Mouse (Mus musculus): ENCODE data around the gene Mrpl14. TPM values are rescaled to one million over a fixed set of nuclear protein-coding genes. Genes with fewer than 3 reads are reported as not detected.

Gene Mrpl14
- polyA plus RNA-seq, 1 experiment from 2014 or later, result 129 TPM

- no peak overlapping the region for H3K4me3 ChIP-seq (ENCODE audit: low read depth, low read length)
- WGBS, result 96% methylated on average over 4 of the region's 4 CpGs
- H3K4me1 ChIP-seq (ENCODE audit: control insufficient read depth, insufficient read depth, low read length), result peaks cover 21% of the 10 kb centered on the region
- no peaks in the 10 kb centered on the region for H3K9me3 ChIP-seq (ENCODE audit: control insufficient read depth, low read length)
- no peak overlapping the region for H3K4me2 ChIP-seq (ENCODE audit: low read depth, low read length)
- no peak overlapping the region for H3K9ac ChIP-seq (replicated peaks; ENCODE audit: low read depth, low read length)
- peaks cover 3% of the 10 kb centered on the region; the same call in 1 of the 2 replicates for H3K36me3 ChIP-seq (ENCODE audit: control insufficient read depth, insufficient read depth, low read length)
- no peaks in the 10 kb centered on the region for H3K27me3 ChIP-seq (ENCODE audit: control insufficient read depth, insufficient read depth, low read length)
- no peak for ATAC-seq (ENCODE audit: low read depth)
- no peak overlapping the region for H3K27ac ChIP-seq (ENCODE audit: low read depth, low read length)
Observed at GRCm38 (mm10) chr17:45682843-45683242, 3.3 kb upstream of the Mrpl14 start.

- Histone ChIP-seq H3K9ac (replicated peaks; ENCODE audit: low read depth, low read length) (peak overlapping the region; percentile 93), H3K36me3 (ENCODE audit: control insufficient read depth, insufficient read depth, low read length) (no peaks in the 10 kb centered on the region), H3K4me1 (ENCODE audit: control insufficient read depth, insufficient read depth, low read length) (peaks cover 21% of the 10 kb centered on the region), H3K4me2 (ENCODE audit: low read depth, low read length) (peak overlapping the region; percentile 64), H3K27ac (ENCODE audit: low read depth, low read length) (peak overlapping the region; percentile 92), H3K9me3 (ENCODE audit: control insufficient read depth, low read length) (no peaks in the 10 kb centered on the region), H3K4me3 (ENCODE audit: low read depth, low read length) (peak overlapping the region; percentile 88), H3K27me3 (ENCODE audit: control insufficient read depth, insufficient read depth, low read length) (no peaks in the 10 kb centered on the region)
- peak; percentile 28 for ATAC-seq (ENCODE audit: low read depth)
- 26% methylated on average over 14 of the region's 14 CpGs for WGBS
Observed at GRCm38 (mm10) chr17:45684667-45685131, 1.4 kb upstream of the Mrpl14 start.

- 1% methylated on average over 58 of the region's 58 CpGs for WGBS
- peak; percentile 71 for ATAC-seq (ENCODE audit: low read depth)
- Histone ChIP-seq H3K27me3 (ENCODE audit: control insufficient read depth, insufficient read depth, low read length) (no peaks in the 10 kb centered on the region), H3K4me2 (ENCODE audit: low read depth, low read length) (peak overlapping the region; percentile 64), H3K4me1 (ENCODE audit: control insufficient read depth, insufficient read depth, low read length) (peaks cover 21% of the 10 kb centered on the region), H3K9me3 (ENCODE audit: control insufficient read depth, low read length) (no peaks in the 10 kb centered on the region), H3K9ac (replicated peaks; ENCODE audit: low read depth, low read length) (peak overlapping the region; percentile 93), H3K27ac (ENCODE audit: low read depth, low read length) (peak overlapping the region; percentile 92), H3K36me3 (ENCODE audit: control insufficient read depth, insufficient read depth, low read length) (no peaks in the 10 kb centered on the region), H3K4me3 (ENCODE audit: low read depth, low read length) (peak overlapping the region; percentile 88)
Observed at GRCm38 (mm10) chr17:45685171-45686092, 690 bp upstream of the Mrpl14 start.

GRCm38 (mm10) chr17:45686716-45687115 is 594 bp downstream of the Mrpl14 start, which contains the start of gene Tmem63b:
Gene Tmem63b (minus strand): TSS chr17:45686905.
- WGBS, result 6% methylated on average over 12 of the region's 12 CpGs
- H3K9ac ChIP-seq (replicated peaks; ENCODE audit: low read depth, low read length), result peak within 1 kb of the TSS; percentile 93
- no peaks in the 10 kb centered on the region for H3K9me3 ChIP-seq (ENCODE audit: control insufficient read depth, low read length)
- 0 out of 2 replicates have a peak, but pooled peaks have one; percentile 0 for ATAC-seq (ENCODE audit: low read depth)
- H3K27me3 ChIP-seq (ENCODE audit: control insufficient read depth, insufficient read depth, low read length), result no peaks in the 10 kb centered on the region
- peak within 1 kb of the TSS; percentile 71 for H3K4me2 ChIP-seq (ENCODE audit: low read depth, low read length)
- H3K36me3 ChIP-seq (ENCODE audit: control insufficient read depth, insufficient read depth, low read length), result no peaks in the 10 kb centered on the region
- H3K4me3 ChIP-seq (ENCODE audit: low read depth, low read length), result peak within 1 kb of the TSS; percentile 88
- peaks cover 14% of the 10 kb centered on the region; the same call in 1 of the 2 replicates for H3K4me1 ChIP-seq (ENCODE audit: control insufficient read depth, insufficient read depth, low read length)
- peak within 1 kb of the TSS; percentile 92 for H3K27ac ChIP-seq (ENCODE audit: low read depth, low read length)

- Histone ChIP-seq H3K4me1 (ENCODE audit: control insufficient read depth, insufficient read depth, low read length) (peaks cover 13% of the 10 kb centered on the region; the same call in 1 of the 2 replicates), H3K4me3 (ENCODE audit: low read depth, low read length) (no peak overlapping the region), H3K4me2 (ENCODE audit: low read depth, low read length) (no peak overlapping the region), H3K9ac (replicated peaks; ENCODE audit: low read depth, low read length) (no peak overlapping the region), H3K27ac (ENCODE audit: low read depth, low read length) (no peak overlapping the region), H3K36me3 (ENCODE audit: control insufficient read depth, insufficient read depth, low read length) (no peaks in the 10 kb centered on the region), H3K9me3 (ENCODE audit: control insufficient read depth, low read length) (no peaks in the 10 kb centered on the region), H3K27me3 (ENCODE audit: control insufficient read depth, insufficient read depth, low read length) (no peaks in the 10 kb centered on the region)
- 90% methylated on average over 9 of the region's 9 CpGs for WGBS
- no peak for ATAC-seq (ENCODE audit: low read depth)
Observed at GRCm38 (mm10) chr17:45689120-45689519, 3.0 kb downstream of the Mrpl14 start.

GRCm38 (mm10) chr17:45690044-45690443 is 3.9 kb downstream of the Mrpl14 start:
- Histone ChIP-seq H3K4me1 (ENCODE audit: control insufficient read depth, insufficient read depth, low read length) (peaks cover 6% of the 10 kb centered on the region; the same call in 1 of the 2 replicates), H3K36me3 (ENCODE audit: control insufficient read depth, insufficient read depth, low read length) (no peaks in the 10 kb centered on the region), H3K9ac (replicated peaks; ENCODE audit: low read depth, low read length) (no peak overlapping the region), H3K27me3 (ENCODE audit: control insufficient read depth, insufficient read depth, low read length) (no peaks in the 10 kb centered on the region), H3K27ac (ENCODE audit: low read depth, low read length) (no peak overlapping the region), H3K4me2 (ENCODE audit: low read depth, low read length) (no peak overlapping the region), H3K4me3 (ENCODE audit: low read depth, low read length) (no peak overlapping the region), H3K9me3 (ENCODE audit: control insufficient read depth, low read length) (no peaks in the 10 kb centered on the region)
- no peak for ATAC-seq (ENCODE audit: low read depth)
- WGBS, result 90% methylated on average over 4 of the region's 4 CpGs

GRCm38 (mm10) chr17:45692159-45692558 is 6.0 kb downstream of the Mrpl14 start:
- H3K36me3 ChIP-seq (ENCODE audit: control insufficient read depth, insufficient read depth, low read length), result no peaks in the 10 kb centered on the region
- no peak overlapping the region for H3K9ac ChIP-seq (replicated peaks; ENCODE audit: low read depth, low read length)
- H3K4me2 ChIP-seq (ENCODE audit: low read depth, low read length), result no peak overlapping the region
- H3K9me3 ChIP-seq (ENCODE audit: control insufficient read depth, low read length), result no peaks in the 10 kb centered on the region
- no peak overlapping the region for H3K4me3 ChIP-seq (ENCODE audit: low read depth, low read length)
- H3K27me3 ChIP-seq (ENCODE audit: control insufficient read depth, insufficient read depth, low read length), result no peaks in the 10 kb centered on the region
- WGBS, result 88% methylated on average over 5 of the region's 5 CpGs
- no peak overlapping the region for H3K27ac ChIP-seq (ENCODE audit: low read depth, low read length)
- no peak for ATAC-seq (ENCODE audit: low read depth)
- H3K4me1 ChIP-seq (ENCODE audit: control insufficient read depth, insufficient read depth, low read length), result peaks cover 2% of the 10 kb centered on the region; the same call in 1 of the 2 replicates

- no peaks in the 10 kb centered on the region for H3K27me3 ChIP-seq (ENCODE audit: control insufficient read depth, insufficient read depth, low read length)
- H3K4me2 ChIP-seq (ENCODE audit: low read depth, low read length), result no peak overlapping the region
- 85% methylated on average over 18 of the region's 18 CpGs for WGBS
- no peak overlapping the region for H3K9ac ChIP-seq (replicated peaks; ENCODE audit: low read depth, low read length)
- no peak overlapping the region for H3K27ac ChIP-seq (ENCODE audit: low read depth, low read length)
- H3K4me1 ChIP-seq (ENCODE audit: control insufficient read depth, insufficient read depth, low read length), result no peaks in the 10 kb centered on the region
- no peak overlapping the region for H3K4me3 ChIP-seq (ENCODE audit: low read depth, low read length)
- H3K36me3 ChIP-seq (ENCODE audit: control insufficient read depth, insufficient read depth, low read length), result peaks cover 5% of the 10 kb centered on the region; the same call in 1 of the 2 replicates
- no peaks in the 10 kb centered on the region for H3K9me3 ChIP-seq (ENCODE audit: control insufficient read depth, low read length)
- ATAC-seq (ENCODE audit: low read depth), result no peak
Observed at GRCm38 (mm10) chr17:45693812-45694565, 7.9 kb downstream of the Mrpl14 start.
